Mouse (Mus musculus): ENCODE results near the gene Ptprs. TPM values are rescaled to one million over a fixed set of nuclear protein-coding genes. Genes with fewer than 3 reads are reported as not detected.
A peak's percentile ranks its signal among the peaks of the same experiment; 100 is the strongest.

Gene Ptprs
- polyA plus RNA-seq, 1 experiment from 2014 or later = 106 TPM

DNA sequence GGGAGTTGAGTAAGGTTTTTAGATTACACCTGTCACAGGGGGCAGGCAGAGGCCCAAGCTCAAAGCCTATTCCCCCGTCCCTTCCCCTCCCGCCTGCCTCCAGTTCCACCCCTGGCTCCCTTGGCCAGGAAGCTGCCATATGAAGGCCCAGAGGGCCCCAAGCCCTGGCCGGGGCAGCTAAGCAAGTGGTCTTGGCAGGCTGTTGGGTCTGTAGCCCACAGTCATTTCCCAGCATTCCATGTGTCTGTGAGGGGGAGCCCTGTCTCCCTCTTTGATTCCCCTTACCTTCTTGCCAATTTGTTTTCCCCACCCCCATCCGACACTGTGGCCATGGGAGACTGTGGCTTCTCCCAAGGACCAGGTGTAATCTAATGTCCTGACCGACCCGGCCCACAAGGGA, 34.0 kb downstream of the Ptprs start:
- no peak overlapping the region for H3K9ac ChIP-seq
- no peak overlapping the region for H3K4me2 ChIP-seq (replicated peaks)
- H3K36me3 ChIP-seq = peaks cover 87% of the 10 kb centered on the region
- H3K27me3 ChIP-seq = no peaks in the 10 kb centered on the region
- no peak overlapping the region for H3K27ac ChIP-seq
- H3K4me1 ChIP-seq = no peaks in the 10 kb centered on the region
- WGBS = 83% methylated on average over 6 of the region's 6 CpGs
- ATAC-seq (ENCODE audit: low FRiP score, low read depth) = no peak
- H3K4me3 ChIP-seq = no peak overlapping the region
- peaks cover 5% of the 10 kb centered on the region; the same call in 1 of the 2 replicates for H3K9me3 ChIP-seq

DNA sequence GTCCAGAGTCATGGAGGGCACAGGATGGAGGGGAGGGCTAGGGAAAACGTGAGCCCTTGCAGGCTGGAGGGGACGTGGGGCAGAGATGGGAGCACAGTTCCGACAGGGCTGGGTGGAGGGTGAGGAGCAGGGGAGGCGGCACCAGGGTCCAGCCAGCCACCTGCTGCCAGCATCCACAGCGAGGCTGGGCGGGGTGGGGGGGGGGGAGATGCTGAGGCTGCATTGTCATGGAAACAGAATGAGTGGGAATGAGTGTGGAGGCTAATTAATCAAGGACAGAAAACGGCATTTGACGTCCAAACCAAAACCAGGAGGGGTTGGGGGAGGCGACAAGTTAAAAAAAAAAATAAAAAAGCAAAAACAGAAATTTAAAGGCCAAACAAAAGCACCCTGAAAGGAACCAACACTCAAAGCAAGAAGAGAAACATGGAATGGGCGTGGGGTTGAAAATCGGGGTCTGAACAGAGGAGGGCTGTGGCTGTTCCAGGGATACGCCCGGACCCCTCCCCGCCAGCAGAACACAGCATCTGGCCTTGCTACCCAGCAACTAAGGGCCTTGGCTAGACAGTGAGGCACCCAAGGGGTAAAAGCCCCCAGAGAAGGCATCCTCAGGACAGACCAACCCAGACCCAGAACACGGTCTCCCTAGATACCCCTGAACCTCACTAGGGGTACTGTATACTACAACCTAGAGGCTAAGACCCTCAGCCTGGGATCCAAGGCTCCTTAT, 36.4 kb downstream of the Ptprs start:
- WGBS = 86% methylated on average over 15 of the region's 15 CpGs
- Histone ChIP-seq H3K4me2 (replicated peaks) (no peak overlapping the region), H3K27me3 (no peaks in the 10 kb centered on the region), H3K9me3 (peaks cover 14% of the 10 kb centered on the region), H3K36me3 (peaks cover 95% of the 10 kb centered on the region), H3K27ac (no peak overlapping the region), H3K9ac (no peak overlapping the region), H3K4me1 (no peaks in the 10 kb centered on the region), H3K4me3 (no peak overlapping the region)
- ATAC-seq (ENCODE audit: low FRiP score, low read depth) = no peak

DNA sequence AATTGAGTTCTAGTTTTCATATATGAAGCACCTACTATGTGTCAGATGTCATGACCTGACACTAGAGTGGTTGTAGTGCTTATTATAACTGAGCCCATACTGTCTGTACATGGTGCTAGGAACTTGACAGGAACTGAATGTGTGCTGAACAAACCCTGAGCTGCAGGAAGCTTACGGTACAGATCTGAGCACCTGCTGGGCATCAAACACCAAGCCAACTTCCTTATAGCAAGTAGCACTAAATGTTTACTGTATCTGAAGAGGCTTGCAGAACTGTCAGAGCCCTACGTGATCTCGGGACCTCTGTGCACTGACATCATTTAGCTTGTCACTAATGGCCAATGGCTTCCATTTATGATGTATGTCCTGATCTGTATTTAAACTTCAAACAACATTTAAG, 44.7 kb downstream of the Ptprs start:
- WGBS = 89% methylated on average over 3 of the region's 3 CpGs
- Histone ChIP-seq H3K4me1 (peaks cover 2% of the 10 kb centered on the region), H3K27ac (no peak overlapping the region), H3K4me2 (replicated peaks) (no peak overlapping the region), H3K27me3 (no peaks in the 10 kb centered on the region), H3K4me3 (no peak overlapping the region), H3K9ac (no peak overlapping the region), H3K36me3 (peaks cover 83% of the 10 kb centered on the region), H3K9me3 (0 out of 2 replicates have a peak, but pooled peaks cover 2% of the 10 kb centered on the region)
- ATAC-seq (ENCODE audit: low FRiP score, low read depth) = no peak

GRCm38 (mm10) chr17:56427857-56428256, 48.4 kb downstream of the Ptprs start:
- no peak overlapping the region for H3K4me2 ChIP-seq (replicated peaks)
- H3K9me3 ChIP-seq = no peaks in the 10 kb centered on the region
- H3K27ac ChIP-seq = no peak overlapping the region
- WGBS = 78% methylated on average over 28 of the region's 28 CpGs
- peaks cover 21% of the 10 kb centered on the region for H3K4me1 ChIP-seq
- no peak for ATAC-seq (ENCODE audit: low FRiP score, low read depth)
- no peak overlapping the region for H3K4me3 ChIP-seq
- no peak overlapping the region for H3K9ac ChIP-seq
- H3K27me3 ChIP-seq = no peaks in the 10 kb centered on the region
- H3K36me3 ChIP-seq = peaks cover 71% of the 10 kb centered on the region

GRCm38 (mm10) chr17:56425941-56426340, 50.3 kb downstream of the Ptprs start:
- peak overlapping the region; percentile 87 for H3K4me2 ChIP-seq (replicated peaks)
- peaks cover 73% of the 10 kb centered on the region for H3K36me3 ChIP-seq
- WGBS = 28% methylated on average over 3 of the region's 3 CpGs
- no peaks in the 10 kb centered on the region for H3K27me3 ChIP-seq
- peak overlapping the region; percentile 56 for H3K4me3 ChIP-seq
- H3K4me1 ChIP-seq = peaks cover 21% of the 10 kb centered on the region
- ATAC-seq (ENCODE audit: low FRiP score, low read depth) = no peak; the same call in 1 of the 2 replicates
- H3K9me3 ChIP-seq = no peaks in the 10 kb centered on the region
- H3K27ac ChIP-seq = peak overlapping the region; percentile 73; the same call in 1 of the 2 replicates
- peak overlapping the region; percentile 78 for H3K9ac ChIP-seq

GRCm38 (mm10) chr17:56425584-56425914, 50.7 kb downstream of the Ptprs start:
- no peaks in the 10 kb centered on the region for H3K9me3 ChIP-seq
- ATAC-seq (ENCODE audit: low FRiP score, low read depth) = peak; percentile 84
- peaks cover 75% of the 10 kb centered on the region for H3K36me3 ChIP-seq
- H3K4me3 ChIP-seq = peak overlapping the region; percentile 56
- no peaks in the 10 kb centered on the region for H3K27me3 ChIP-seq
- peak overlapping the region; percentile 78 for H3K9ac ChIP-seq
- H3K27ac ChIP-seq = peak overlapping the region; percentile 73; the same call in 1 of the 2 replicates
- H3K4me2 ChIP-seq (replicated peaks) = peak overlapping the region; percentile 87
- under 1% methylated on average over 45 of the region's 47 CpGs for WGBS
- peaks cover 21% of the 10 kb centered on the region for H3K4me1 ChIP-seq

DNA sequence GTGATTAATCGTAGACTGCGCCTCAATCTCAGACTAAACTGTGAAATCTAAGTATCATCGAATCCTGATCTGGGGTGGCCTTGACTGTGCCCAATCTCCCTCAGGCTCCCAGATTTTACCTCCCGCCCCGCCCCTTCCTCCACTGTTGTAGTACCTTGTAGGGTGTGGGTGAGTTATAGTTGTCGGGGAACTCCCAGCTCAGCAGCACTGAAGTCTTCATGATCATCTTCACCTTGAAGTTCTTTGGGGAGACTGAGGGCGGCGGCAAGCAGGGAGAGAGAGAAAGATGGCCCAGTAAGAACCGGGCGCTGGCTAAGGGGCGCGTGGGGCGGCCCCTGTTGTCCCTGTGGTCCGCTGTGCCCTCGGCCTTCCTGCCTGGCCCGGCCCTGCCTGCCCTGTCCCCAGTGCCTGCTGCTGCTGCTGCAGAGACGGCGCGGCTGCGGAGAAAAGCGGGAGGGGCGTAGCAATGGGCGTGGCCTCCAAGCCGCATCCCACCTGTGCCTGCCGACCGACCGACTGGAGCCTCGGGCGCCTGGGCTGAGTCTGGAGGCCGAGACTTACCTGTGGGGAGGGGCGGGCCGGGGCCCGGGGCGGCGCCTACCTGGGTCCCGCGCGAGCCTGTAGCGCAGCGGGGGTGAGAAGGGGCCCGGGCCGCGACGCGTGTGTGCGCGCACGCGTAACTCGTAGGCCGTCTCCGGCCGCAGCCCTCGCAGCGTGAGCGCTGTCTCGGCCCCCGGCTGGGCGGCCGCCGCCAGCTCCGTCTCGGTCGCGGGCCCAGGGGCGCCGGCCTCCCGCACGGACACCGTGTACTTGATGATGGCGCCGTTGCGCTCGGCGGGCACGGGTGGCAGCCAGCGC, 51.3 kb downstream of the Ptprs start:
- H3K9me3 ChIP-seq = no peaks in the 10 kb centered on the region
- 12% methylated on average over 66 of the region's 77 CpGs for WGBS
- peak overlapping the region; percentile 87 for H3K4me2 ChIP-seq (replicated peaks)
- peak overlapping the region; percentile 56 for H3K4me3 ChIP-seq
- peak overlapping the region; percentile 73; the same call in 1 of the 2 replicates for H3K27ac ChIP-seq
- H3K9ac ChIP-seq = peak overlapping the region; percentile 78
- peak; percentile 81 for ATAC-seq (ENCODE audit: low FRiP score, low read depth)
- peaks cover 81% of the 10 kb centered on the region for H3K36me3 ChIP-seq
- no peaks in the 10 kb centered on the region for H3K27me3 ChIP-seq
- peaks cover 21% of the 10 kb centered on the region for H3K4me1 ChIP-seq

DNA sequence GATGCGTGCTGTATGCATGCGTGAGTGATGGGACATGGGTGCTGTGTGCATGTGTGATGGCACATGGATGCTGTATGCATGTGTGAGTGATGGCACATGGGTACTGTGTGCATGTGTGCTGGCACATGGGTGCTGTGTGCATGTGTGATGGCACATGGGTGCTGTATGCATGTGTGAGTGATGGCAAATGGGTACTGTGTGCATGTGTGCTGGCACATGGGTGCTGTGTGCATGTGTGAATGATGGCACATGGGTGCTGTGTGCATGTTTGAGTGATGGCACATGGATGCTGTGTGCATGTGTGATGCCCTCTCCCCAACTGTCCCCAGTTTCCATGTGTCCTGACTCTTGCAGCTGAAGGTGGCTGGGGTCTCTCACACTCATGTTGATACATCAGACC, 56.3 kb downstream of the Ptprs start:
- Histone ChIP-seq H3K4me2 (replicated peaks) (no peak overlapping the region), H3K9ac (no peak overlapping the region), H3K27me3 (no peaks in the 10 kb centered on the region), H3K4me3 (no peak overlapping the region), H3K9me3 (no peaks in the 10 kb centered on the region), H3K27ac (no peak overlapping the region), H3K36me3 (peaks cover 96% of the 10 kb centered on the region), H3K4me1 (peaks cover 4% of the 10 kb centered on the region)
- no peak for ATAC-seq (ENCODE audit: low FRiP score, low read depth)
- 98% methylated on average over 2 of the region's 2 CpGs for WGBS

- Histone ChIP-seq H3K4me2 (replicated peaks) (no peak overlapping the region), H3K4me1 (no peaks in the 10 kb centered on the region), H3K27ac (no peak overlapping the region), H3K36me3 (peaks cover 98% of the 10 kb centered on the region), H3K9me3 (no peaks in the 10 kb centered on the region), H3K27me3 (no peaks in the 10 kb centered on the region), H3K9ac (no peak overlapping the region), H3K4me3 (no peak overlapping the region)
- no peak for ATAC-seq (ENCODE audit: low FRiP score, low read depth)
- WGBS = 87% methylated on average over 12 of the region's 12 CpGs
Observed at GRCm38 (mm10) chr17:56418304-56418703, 58.0 kb downstream of the Ptprs start.

GRCm38 (mm10) chr17:56414785-56415184, 61.5 kb downstream of the Ptprs start:
- no peak for ATAC-seq (ENCODE audit: low FRiP score, low read depth)
- Histone ChIP-seq H3K36me3 (peaks cover 96% of the 10 kb centered on the region), H3K27ac (no peak overlapping the region), H3K4me1 (peaks cover 4% of the 10 kb centered on the region; the same call in 1 of the 2 replicates), H3K9ac (no peak overlapping the region), H3K27me3 (no peaks in the 10 kb centered on the region), H3K4me3 (no peak overlapping the region), H3K4me2 (replicated peaks) (no peak overlapping the region), H3K9me3 (no peaks in the 10 kb centered on the region)
- WGBS = 96% methylated on average over 9 of the region's 9 CpGs

DNA sequence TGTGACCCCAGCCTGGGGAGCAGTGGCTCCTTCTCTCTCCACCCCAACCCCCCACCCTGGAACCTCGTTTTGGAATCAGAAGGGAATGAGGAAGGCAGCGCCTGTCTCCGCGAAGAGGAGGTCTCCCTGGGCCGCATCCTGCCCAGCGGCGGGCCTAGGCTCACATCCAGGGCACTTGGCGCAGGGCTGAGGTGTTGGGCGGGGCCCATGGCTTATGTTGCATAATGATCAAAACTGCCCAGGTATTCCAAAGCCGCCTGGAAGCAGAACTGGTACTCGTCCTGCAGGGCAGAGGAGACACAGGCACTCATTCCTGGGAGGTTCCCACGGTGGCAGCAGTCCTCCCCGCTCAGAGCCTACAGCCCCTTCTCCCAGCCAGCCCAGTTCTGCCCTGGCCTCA, 63.2 kb downstream of the Ptprs start:
- H3K9ac ChIP-seq = no peak overlapping the region
- WGBS = 84% methylated on average over 13 of the region's 13 CpGs
- H3K4me1 ChIP-seq = peaks cover 7% of the 10 kb centered on the region; the same call in 1 of the 2 replicates
- ATAC-seq (ENCODE audit: low FRiP score, low read depth) = no peak
- no peak overlapping the region for H3K4me2 ChIP-seq (replicated peaks)
- H3K27ac ChIP-seq = no peak overlapping the region
- no peaks in the 10 kb centered on the region for H3K27me3 ChIP-seq
- no peaks in the 10 kb centered on the region for H3K9me3 ChIP-seq
- peaks cover 82% of the 10 kb centered on the region for H3K36me3 ChIP-seq
- H3K4me3 ChIP-seq = no peak overlapping the region

GRCm38 (mm10) chr17:56411437-56411836, 64.8 kb downstream of the Ptprs start:
- ATAC-seq (ENCODE audit: low FRiP score, low read depth) = no peak
- 93% methylated on average over 7 of the region's 7 CpGs for WGBS
- no peaks in the 10 kb centered on the region for H3K9me3 ChIP-seq

More at GRCm38 (mm10) chr17:56411437-56411836, 64.8 kb downstream of the Ptprs start:
- peaks cover 65% of the 10 kb centered on the region for H3K36me3 ChIP-seq
- H3K4me2 ChIP-seq (replicated peaks) = no peak overlapping the region
- H3K27me3 ChIP-seq = no peaks in the 10 kb centered on the region
- peaks cover 20% of the 10 kb centered on the region for H3K4me1 ChIP-seq
- H3K9ac ChIP-seq = no peak overlapping the region
- no peak overlapping the region for H3K27ac ChIP-seq
- no peak overlapping the region for H3K4me3 ChIP-seq
